Mouse (Mus musculus) layer of hippocampus, adult 9-11 months (tissue): ENCODE results near the gene March8.

Experiments used
- DNase-seq: peaks from one replicate; pipeline ENCODE4 v3.0.0; 2022

The March8 gene

GRCm38 (mm10) chr6:116411716-116412115 lies 73.9 kb downstream of the March8 start:
- DNase-seq: no peak

- DNase-seq: no peak
These were observed 74.9 kb downstream of the March8 start for GRCm38 (mm10) chr6:116412546-116413325.

DNA sequence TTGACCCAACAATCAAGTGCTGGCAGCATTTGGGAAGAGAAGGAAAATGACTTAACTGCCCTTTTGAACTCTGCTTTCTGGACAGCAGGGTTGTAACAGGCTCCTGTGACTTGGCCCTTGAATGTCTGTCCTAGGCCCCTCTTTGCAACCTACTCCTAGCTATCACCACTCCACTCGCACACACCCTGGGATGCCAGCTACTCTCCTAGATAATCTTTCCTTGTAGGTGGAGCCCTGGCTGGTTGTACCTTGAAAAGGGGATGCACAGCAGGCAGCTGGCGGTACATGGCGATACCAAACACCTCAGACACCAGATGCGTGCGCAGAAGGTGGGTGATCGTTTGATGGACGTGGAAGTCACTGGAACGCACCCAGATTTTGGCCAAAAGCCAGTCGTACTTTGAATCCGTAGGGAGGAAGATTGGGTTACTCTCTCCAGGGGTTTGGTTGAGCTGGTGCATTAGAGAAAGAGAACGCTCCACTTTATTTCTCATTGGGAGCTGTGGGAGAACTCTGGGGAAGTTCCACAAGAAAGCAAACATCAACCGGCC lies 77.4 kb downstream of the March8 start:
- no peak for DNase-seq

- no peak for DNase-seq
These were observed 78.3 kb downstream of the March8 start for GRCm38 (mm10) chr6:116416000-116416552.

DNA sequence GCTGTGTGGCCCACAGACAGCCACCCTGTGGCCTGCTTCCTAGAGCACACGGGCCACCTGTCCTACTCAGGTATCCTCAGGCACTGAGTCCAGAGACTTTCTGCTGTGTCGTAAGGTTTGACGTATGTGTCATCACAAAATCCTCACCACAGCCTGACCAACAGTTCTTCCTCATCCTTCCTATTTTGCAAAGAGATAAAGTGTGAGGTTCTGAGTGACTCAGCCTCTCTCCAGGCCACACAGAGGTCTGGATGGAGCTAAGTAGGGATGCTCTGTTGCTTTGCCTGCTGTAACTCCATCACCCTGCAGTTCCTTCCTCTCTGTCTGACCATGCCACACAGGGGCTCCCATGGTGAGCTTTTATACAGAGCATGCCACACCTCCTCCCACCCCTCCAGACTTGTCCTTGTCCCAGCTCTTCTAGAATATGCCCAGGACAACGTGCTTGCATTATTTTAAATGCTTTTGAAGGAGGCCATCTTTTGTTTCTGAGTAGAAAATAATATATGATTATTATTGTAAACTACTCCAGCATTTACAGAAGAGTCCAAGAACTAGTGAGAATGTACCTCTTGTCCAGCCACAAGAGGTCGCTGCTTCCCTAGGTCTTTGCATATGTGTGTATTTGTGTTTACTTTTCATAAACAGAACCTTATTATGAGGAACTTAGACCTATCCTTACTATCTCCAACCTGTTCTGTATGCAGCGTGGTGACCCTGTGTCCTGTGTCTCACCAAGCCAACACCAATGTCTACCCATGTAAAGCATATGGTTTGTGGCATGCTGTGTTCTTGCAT lies 79.9 kb downstream of the March8 start:
- DNase-seq: no peak

- no peak for DNase-seq
These were observed 80.7 kb downstream of the March8 start for GRCm38 (mm10) chr6:116418487-116418886.

GRCm38 (mm10) chr6:116419699-116420098 lies 81.9 kb downstream of the March8 start:
- no peak for DNase-seq

DNA sequence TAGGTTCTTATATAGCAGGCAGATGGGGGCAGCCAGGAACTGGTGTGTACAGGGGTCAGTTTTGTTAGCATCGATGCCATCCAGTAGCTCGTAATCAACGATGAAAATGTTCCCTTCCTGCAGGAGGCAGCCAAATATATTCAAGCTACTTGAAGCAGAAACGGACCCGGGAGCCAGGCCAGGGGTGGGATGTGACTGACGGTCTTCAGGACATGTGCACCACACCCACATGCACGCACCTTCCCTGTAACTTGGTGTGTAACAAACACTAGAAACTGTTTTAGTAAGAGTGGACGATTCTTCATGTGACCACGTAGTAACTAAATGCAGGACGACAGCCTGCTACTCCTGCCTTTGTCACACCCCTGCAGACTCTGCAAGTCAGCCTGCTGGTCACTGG lies 82.4 kb downstream of the March8 start:
- no peak for DNase-seq

- no peak for DNase-seq
These were observed 85.2 kb downstream of the March8 start for GRCm38 (mm10) chr6:116422991-116423390.

DNA sequence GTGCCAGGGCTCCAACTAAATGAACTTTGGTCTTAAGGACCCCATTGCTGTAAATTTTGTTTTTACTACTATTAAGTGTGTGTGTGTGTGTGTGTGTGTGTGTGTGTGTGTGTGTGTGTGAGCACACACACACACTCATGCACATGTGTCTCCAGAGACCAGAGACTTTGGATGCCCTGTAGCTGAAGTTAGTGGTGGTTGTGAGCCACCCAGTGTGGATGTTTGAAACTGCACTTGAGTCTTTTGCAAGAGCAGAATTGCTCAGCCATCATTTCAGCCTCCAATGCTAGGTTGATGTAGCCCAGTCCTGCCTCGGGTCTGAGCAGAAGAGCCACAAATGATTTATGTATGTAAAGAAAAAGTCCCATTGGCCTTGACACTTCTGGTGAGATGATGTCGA lies 85.8 kb downstream of the March8 start:
- no peak for DNase-seq

- no peak for DNase-seq
These were observed 89.7 kb downstream of the March8 start for GRCm38 (mm10) chr6:116427552-116427951.

DNA sequence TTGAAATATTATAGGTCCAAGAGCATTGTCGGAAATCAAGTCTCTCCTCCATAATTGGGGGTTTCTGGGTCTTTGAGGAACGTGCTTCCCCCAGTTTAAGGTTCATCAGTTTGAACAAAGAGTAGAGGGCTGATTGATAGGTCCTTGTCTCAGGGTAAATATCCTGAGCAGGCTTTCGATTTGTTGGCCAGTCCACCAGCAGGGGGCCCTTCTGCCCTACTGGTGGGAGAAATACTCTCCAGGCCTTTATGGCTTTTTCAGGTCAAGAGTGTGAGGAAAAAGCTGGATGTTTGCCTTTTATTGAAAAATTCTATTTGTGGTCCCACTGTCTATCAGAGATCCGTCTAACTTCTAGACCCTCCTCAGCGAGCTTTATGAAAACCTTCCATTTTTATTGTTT lies 90.5 kb downstream of the March8 start:
- no peak for DNase-seq

GRCm38 (mm10) chr6:116438864-116439263 lies 101.0 kb downstream of the March8 start:
- DNase-seq: no peak

GRCm38 (mm10) chr6:116439531-116439930 lies 101.7 kb downstream of the March8 start:
- no peak for DNase-seq

DNA sequence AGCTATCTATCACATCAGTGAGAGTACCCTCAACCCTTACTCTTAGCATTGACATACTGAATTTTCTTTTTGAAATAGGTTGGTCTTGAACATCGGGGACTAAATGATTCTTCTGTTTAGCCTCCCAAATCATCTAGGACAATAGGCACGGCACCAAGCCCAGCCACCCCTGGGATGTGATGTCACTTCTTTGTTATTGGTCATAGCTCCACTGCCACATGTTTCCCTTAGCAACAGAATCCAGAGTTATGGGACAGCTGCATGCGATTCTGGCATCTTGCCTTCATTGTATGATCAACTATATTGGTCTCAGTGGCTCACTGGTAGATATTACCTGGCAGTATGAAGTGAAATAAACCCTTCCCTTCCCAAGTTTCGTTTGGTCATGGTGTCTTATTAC lies 102.6 kb downstream of the March8 start:
- no peak for DNase-seq

GRCm38 (mm10) chr6:116440849-116441248 lies 103.0 kb downstream of the March8 start:
- DNase-seq: no peak

DNA sequence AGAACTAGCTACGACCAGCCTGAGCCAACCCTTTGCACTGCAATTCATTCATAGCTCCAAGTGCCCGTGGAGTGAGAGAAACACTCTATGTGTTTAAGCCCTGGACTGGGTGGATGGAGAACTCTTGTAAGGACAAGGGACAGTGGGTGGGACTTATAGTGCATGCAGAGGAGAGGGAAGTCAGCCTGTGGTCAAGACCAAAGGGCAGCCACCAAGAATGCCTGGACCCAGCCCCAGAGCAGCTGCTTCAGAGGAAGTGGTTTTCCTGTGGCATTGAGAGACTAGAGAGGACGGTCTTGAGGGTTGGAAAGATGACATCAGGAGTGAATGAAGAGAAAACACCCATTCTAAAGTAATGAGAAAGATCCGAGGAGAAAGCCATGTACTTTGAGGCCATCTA lies 118.0 kb downstream of the March8 start:
- DNase-seq: peak; percentile 69

- no peak for DNase-seq
These were observed 118.7 kb downstream of the March8 start for GRCm38 (mm10) chr6:116456482-116456881.

- no peak for DNase-seq
These were observed 120.9 kb downstream of the March8 start for GRCm38 (mm10) chr6:116458728-116459127.
